Mouse (Mus musculus): Measurements from ENCODE around the gene Olfr878. TPM values are rescaled to one million over a fixed set of nuclear protein-coding genes. Genes with fewer than 3 reads are reported as not detected.
A peak's percentile ranks its signal among the peaks of the same experiment; 100 is the strongest.

Gene Olfr878
- polyA plus RNA-seq, 1 experiment = not detected

DNA sequence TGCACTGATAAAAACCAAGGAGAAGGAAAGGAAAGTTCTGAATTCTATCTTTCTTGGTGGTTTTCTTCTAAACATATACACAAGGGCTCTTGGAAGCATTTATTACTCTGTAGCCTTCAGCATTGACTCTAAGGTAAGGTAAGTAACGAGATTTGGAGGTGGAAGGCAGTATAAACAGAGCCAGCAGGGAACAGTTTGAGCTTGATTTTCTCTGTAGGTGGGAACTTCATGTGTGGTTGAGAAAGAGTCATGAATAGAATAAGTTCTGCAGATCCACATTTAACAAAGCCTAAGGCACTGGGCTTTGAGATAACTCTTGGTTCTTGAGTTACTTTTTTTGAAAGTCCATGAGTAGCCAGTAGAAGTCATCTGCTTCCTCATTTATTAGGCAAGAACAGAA lies 378 bp downstream of the Olfr878 start:
- no peaks in the 10 kb centered on the region for H3K4me1 ChIP-seq (ENCODE audit: control insufficient read depth, insufficient read depth, insufficient read length)
- 45% methylated on average over 1 of the region's 1 CpGs for WGBS
- H3K4me3 ChIP-seq (ENCODE audit: extremely low read depth, insufficient read depth, insufficient read length) = no peak overlapping the region
- H3K27ac ChIP-seq (ENCODE audit: insufficient read depth, low read length) = no peak overlapping the region
- DNase-seq (ENCODE audit: low read depth in 1 of 2, low spot score in 2 of 2) = no peak
- H3K36me3 ChIP-seq (ENCODE audit: control insufficient read depth, insufficient read depth, low read length) = no peaks in the 10 kb centered on the region
- H3K27me3 ChIP-seq (ENCODE audit: control insufficient read depth, insufficient read depth, low read length) = no peaks in the 10 kb centered on the region
- TF ChIP-seq POLR2A (IDR thresholded peaks at IDR 0.05; ENCODE audit: low read depth, low read length) (no peak), CTCF (IDR thresholded peaks at IDR 0.05; ENCODE audit: extremely low read depth, insufficient read depth, insufficient read length, insufficient replicate concordance) (no peak)

DNA sequence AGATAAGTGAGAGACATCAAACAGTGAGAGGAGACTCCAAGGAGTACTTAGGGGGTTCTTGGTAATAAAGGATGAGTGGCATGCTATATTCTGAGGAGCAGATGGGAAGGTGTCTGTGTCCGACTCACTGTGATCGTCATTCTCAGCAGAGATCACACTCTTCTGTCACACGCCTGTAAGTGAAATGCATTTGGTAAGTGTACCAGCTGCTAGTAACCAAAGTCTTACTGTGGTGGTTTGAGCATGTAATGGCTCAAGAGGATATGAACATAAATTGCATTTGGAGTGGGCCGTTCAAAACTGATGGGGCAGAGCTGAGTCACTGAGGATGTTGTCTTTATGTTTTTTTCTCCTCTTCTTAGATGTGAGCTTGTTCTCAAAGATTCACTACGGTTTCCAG lies 6.6 kb downstream of the Olfr878 start:
- 80% methylated on average over 5 of the region's 5 CpGs for WGBS
- TF ChIP-seq POLR2A (IDR thresholded peaks at IDR 0.05; ENCODE audit: low read depth, low read length) (no peak), CTCF (IDR thresholded peaks at IDR 0.05; ENCODE audit: extremely low read depth, insufficient read depth, insufficient read length, insufficient replicate concordance) (no peak)
- Histone ChIP-seq H3K4me1 (ENCODE audit: control insufficient read depth, insufficient read depth, insufficient read length) (no peaks in the 10 kb centered on the region), H3K27me3 (ENCODE audit: control insufficient read depth, insufficient read depth, low read length) (no peaks in the 10 kb centered on the region), H3K4me3 (ENCODE audit: extremely low read depth, insufficient read depth, insufficient read length) (no peak overlapping the region), H3K27ac (ENCODE audit: insufficient read depth, low read length) (no peak overlapping the region), H3K36me3 (ENCODE audit: control insufficient read depth, insufficient read depth, low read length) (no peaks in the 10 kb centered on the region)
- no peak for DNase-seq (ENCODE audit: low read depth in 1 of 2, low spot score in 2 of 2)

DNA sequence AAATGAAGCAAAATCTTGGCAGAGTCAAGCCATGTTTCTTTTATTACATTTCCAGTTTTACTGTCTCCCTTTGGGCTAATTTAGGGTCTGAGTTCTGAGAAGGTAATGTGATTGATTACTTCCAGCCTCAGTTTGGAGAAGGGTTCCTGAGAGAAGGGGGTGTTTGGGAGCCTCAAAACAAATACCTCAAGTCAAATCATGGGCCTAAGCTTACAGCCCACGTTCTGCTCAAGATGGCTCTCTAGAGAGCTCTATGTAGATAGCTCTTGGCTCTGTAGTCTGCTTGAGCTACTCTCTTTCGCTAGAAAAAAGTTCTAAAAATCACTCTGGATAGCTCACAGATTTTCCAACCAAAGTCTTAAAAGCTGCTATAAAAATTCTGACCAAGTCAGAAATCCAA lies 7.8 kb downstream of the Olfr878 start:
- no peak for TF ChIP-seq POLR2A (IDR thresholded peaks at IDR 0.05; ENCODE audit: low read depth, low read length)
- no peak for TF ChIP-seq CTCF (IDR thresholded peaks at IDR 0.05; ENCODE audit: extremely low read depth, insufficient read depth, insufficient read length, insufficient replicate concordance)
- H3K27ac ChIP-seq (ENCODE audit: insufficient read depth, low read length) = no peak overlapping the region
- H3K36me3 ChIP-seq (ENCODE audit: control insufficient read depth, insufficient read depth, low read length) = no peaks in the 10 kb centered on the region
- H3K4me3 ChIP-seq (ENCODE audit: extremely low read depth, insufficient read depth, insufficient read length) = no peak overlapping the region
- DNase-seq (ENCODE audit: low read depth in 1 of 2, low spot score in 2 of 2) = no peak
- H3K27me3 ChIP-seq (ENCODE audit: control insufficient read depth, insufficient read depth, low read length) = no peaks in the 10 kb centered on the region
- H3K4me1 ChIP-seq (ENCODE audit: control insufficient read depth, insufficient read depth, insufficient read length) = no peaks in the 10 kb centered on the region
- WGBS = 53% methylated on average over 2 of the region's 2 CpGs

DNA sequence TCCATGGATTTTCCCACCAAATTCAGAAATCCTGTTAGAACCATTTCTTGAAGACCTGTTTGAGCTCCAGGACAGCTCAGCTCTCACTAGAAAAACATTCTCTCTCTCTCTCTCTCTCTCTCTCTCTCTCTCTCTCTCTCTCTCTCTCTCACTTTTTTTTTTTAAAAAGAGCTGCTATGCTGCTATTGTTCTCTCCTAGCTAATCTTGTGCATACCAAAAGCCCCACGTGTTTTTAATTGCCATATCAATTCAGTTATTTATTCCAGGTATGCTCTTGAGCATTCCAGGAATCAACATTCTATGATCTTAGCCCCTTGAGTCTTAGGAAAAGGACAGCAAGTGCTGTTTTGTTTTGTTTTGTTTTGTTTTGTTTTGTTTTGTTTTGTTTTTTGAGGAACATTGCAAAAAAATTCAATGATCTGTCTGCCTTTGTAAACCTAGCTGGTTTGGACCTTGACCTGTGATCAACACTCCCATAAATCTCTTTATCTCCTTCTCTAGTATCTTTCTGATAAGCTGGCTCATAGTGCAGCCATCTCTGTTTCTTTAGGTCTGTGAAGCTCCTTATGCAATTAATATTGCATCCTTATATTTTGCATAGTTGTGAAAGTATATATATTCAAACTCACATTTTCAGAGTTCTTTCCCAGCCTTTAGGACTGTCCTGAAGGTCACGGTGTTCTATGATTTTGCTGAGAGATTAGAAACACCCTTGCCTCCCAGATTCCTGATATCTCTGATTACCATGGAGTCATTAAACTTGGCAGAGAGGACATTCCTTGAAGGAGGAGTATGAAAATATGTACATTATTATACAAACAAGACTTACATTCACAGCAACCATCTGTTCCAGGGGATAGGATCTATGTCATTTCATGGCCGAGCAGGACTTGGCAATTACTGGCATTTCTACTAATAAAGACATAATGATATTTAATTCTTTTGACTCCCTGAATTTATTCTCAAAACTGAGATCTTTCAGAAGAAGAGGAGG lies 8.7 kb downstream of the Olfr878 start:
- WGBS = 60% methylated on average over 3 of the region's 3 CpGs
- Histone ChIP-seq H3K4me3 (ENCODE audit: extremely low read depth, insufficient read depth, insufficient read length) (no peak overlapping the region), H3K36me3 (ENCODE audit: control insufficient read depth, insufficient read depth, low read length) (no peaks in the 10 kb centered on the region), H3K4me1 (ENCODE audit: control insufficient read depth, insufficient read depth, insufficient read length) (no peaks in the 10 kb centered on the region), H3K27me3 (ENCODE audit: control insufficient read depth, insufficient read depth, low read length) (no peaks in the 10 kb centered on the region), H3K27ac (ENCODE audit: insufficient read depth, low read length) (no peak overlapping the region)
- DNase-seq (ENCODE audit: low read depth in 1 of 2, low spot score in 2 of 2) = no peak
- TF ChIP-seq POLR2A (IDR thresholded peaks at IDR 0.05; ENCODE audit: low read depth, low read length) (no peak), CTCF (IDR thresholded peaks at IDR 0.05; ENCODE audit: extremely low read depth, insufficient read depth, insufficient read length, insufficient replicate concordance) (no peak)

DNA sequence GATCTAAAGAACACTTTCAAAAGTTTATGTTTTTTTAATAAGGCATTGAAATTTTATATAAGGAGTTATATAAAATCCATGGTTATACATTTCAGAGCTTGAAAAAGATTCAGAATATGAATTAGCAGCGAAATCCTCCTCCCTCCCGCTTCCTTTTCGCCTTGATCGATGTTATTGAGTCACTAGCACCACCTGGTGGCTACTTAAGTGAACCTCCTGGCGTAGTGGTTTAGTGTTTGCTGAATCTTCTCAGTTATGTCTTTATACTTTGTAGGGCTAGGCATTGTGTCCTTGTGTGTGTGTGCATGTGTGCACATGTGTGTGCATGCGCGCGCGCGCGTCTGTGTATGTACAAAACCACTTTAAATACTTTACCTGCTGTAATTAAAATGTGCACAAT lies 14.9 kb downstream of the Olfr878 start:
- WGBS = 4% methylated on average over 11 of the region's 11 CpGs
- no peaks in the 10 kb centered on the region for H3K27me3 ChIP-seq (ENCODE audit: control insufficient read depth, insufficient read depth, low read length)
- no peak overlapping the region for H3K4me3 ChIP-seq (ENCODE audit: extremely low read depth, insufficient read depth, insufficient read length)
- TF ChIP-seq POLR2A (IDR thresholded peaks at IDR 0.05; ENCODE audit: low read depth, low read length) = no peak
- peak; percentile 35; the same call in 1 of the 2 replicates for TF ChIP-seq CTCF (IDR thresholded peaks at IDR 0.05; ENCODE audit: extremely low read depth, insufficient read depth, insufficient read length, insufficient replicate concordance)
- no peak for DNase-seq (ENCODE audit: low read depth in 1 of 2, low spot score in 2 of 2)
- no peaks in the 10 kb centered on the region for H3K4me1 ChIP-seq (ENCODE audit: control insufficient read depth, insufficient read depth, insufficient read length)
- H3K36me3 ChIP-seq (ENCODE audit: control insufficient read depth, insufficient read depth, low read length) = no peaks in the 10 kb centered on the region
- no peak overlapping the region for H3K27ac ChIP-seq (ENCODE audit: insufficient read depth, low read length)

DNA sequence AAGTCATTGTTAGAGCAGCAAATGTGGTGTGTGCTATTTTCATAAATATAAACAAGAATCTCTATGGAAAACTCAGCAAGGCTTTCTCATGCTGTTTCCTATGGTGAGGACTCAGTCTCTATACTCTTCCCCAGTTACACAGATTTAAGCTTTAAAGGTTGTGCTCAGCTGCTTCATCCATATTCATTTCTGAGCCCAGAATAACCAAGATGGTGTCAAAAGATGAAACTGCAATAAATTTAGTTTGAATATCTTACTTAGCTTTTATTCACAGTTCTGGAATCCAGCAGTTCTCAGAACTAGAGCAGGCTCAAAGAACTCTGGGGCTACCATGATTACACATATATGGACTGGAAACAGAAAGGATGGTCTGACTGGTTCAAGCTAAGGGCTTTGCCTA lies 16.5 kb downstream of the Olfr878 start:
- H3K36me3 ChIP-seq (ENCODE audit: control insufficient read depth, insufficient read depth, low read length) = no peaks in the 10 kb centered on the region
- no peak overlapping the region for H3K27ac ChIP-seq (ENCODE audit: insufficient read depth, low read length)
- H3K4me1 ChIP-seq (ENCODE audit: control insufficient read depth, insufficient read depth, insufficient read length) = no peaks in the 10 kb centered on the region
- H3K4me3 ChIP-seq (ENCODE audit: extremely low read depth, insufficient read depth, insufficient read length) = no peak overlapping the region
- DNase-seq (ENCODE audit: low read depth in 1 of 2, low spot score in 2 of 2) = no peak
- TF ChIP-seq CTCF (IDR thresholded peaks at IDR 0.05; ENCODE audit: extremely low read depth, insufficient read depth, insufficient read length, insufficient replicate concordance) (no peak), POLR2A (IDR thresholded peaks at IDR 0.05; ENCODE audit: low read depth, low read length) (no peak)
- H3K27me3 ChIP-seq (ENCODE audit: control insufficient read depth, insufficient read depth, low read length) = no peaks in the 10 kb centered on the region

DNA sequence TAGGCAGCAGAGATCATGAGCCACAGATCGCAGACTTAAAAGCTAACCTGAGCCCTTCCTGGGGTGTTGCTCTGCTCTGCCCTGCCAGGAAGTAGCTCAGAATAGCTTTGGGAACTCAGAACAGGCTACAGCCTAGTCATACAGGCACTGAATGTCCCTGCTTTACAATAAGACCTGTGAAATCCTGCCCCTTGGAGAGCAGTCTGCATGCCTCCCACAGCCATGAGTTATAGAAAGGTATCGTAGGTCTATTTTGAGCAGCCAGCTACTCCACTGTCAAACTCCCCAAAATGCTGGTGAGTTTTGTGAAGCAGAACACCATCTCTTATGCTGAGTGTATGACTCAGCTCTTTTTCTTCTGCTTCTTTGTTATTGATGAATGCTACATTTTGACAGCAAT lies 23.5 kb downstream of the Olfr878 start:
- TF ChIP-seq CTCF (IDR thresholded peaks at IDR 0.05; ENCODE audit: extremely low read depth, insufficient read depth, insufficient read length, insufficient replicate concordance) (no peak), POLR2A (IDR thresholded peaks at IDR 0.05; ENCODE audit: low read depth, low read length) (no peak)
- no peaks in the 10 kb centered on the region for H3K36me3 ChIP-seq (ENCODE audit: control insufficient read depth, insufficient read depth, low read length)
- H3K4me3 ChIP-seq (ENCODE audit: extremely low read depth, insufficient read depth, insufficient read length) = no peak overlapping the region
- H3K27me3 ChIP-seq (ENCODE audit: control insufficient read depth, insufficient read depth, low read length) = no peaks in the 10 kb centered on the region
- 67% methylated on average over 2 of the region's 2 CpGs for WGBS
- H3K27ac ChIP-seq (ENCODE audit: insufficient read depth, low read length) = no peak overlapping the region
- DNase-seq (ENCODE audit: low read depth in 1 of 2, low spot score in 2 of 2) = no peak
- no peaks in the 10 kb centered on the region for H3K4me1 ChIP-seq (ENCODE audit: control insufficient read depth, insufficient read depth, insufficient read length)

Other genes with a start within 250 kb of the Olfr878 start
- gene Panx3, start 248.6 kb upstream of the Olfr878 start, polyA plus RNA-seq (2012; rRNA removed) = not detected in 2 replicates
- not detected in 2 replicates for gene Olfr160, start 201.6 kb upstream of the Olfr878 start, polyA plus RNA-seq (2012; rRNA removed)
- gene Olfr874, start 172.7 kb upstream of the Olfr878 start, polyA plus RNA-seq (2012; rRNA removed) = not detected in 2 replicates
- not detected in 2 replicates for gene Olfr875, start 146.0 kb upstream of the Olfr878 start, polyA plus RNA-seq (2012; rRNA removed)
- gene Olfr876, start 114.8 kb upstream of the Olfr878 start, polyA plus RNA-seq (2012; rRNA removed) = not detected in 2 replicates
- gene Olfr877, start 63.6 kb upstream of the Olfr878 start, polyA plus RNA-seq (2012; rRNA removed) = not detected in 2 replicates
- gene Olfr145, start 21.1 kb upstream of the Olfr878 start, polyA plus RNA-seq (2012; rRNA removed) = not detected in 2 replicates
- gene Olfr881, start 74.0 kb downstream of the Olfr878 start, polyA plus RNA-seq (2012; rRNA removed) = not detected in 2 replicates
- not detected in 2 replicates for gene Olfr883, start 108.0 kb downstream of the Olfr878 start, polyA plus RNA-seq (2012; rRNA removed)
- gene Olfr884, start 128.7 kb downstream of the Olfr878 start, polyA plus RNA-seq (2012; rRNA removed) = not detected in 2 replicates
- not detected in 2 replicates for gene Olfr885, start 143.5 kb downstream of the Olfr878 start, polyA plus RNA-seq (2012; rRNA removed)
- not detected in 2 replicates for gene Olfr887, start 166.2 kb downstream of the Olfr878 start, polyA plus RNA-seq (2012; rRNA removed)
- gene Olfr888, start 190.3 kb downstream of the Olfr878 start, polyA plus RNA-seq (2012; rRNA removed) = not detected in 2 replicates
- gene Olfr889, start 197.4 kb downstream of the Olfr878 start, polyA plus RNA-seq (2012; rRNA removed) = not detected in 2 replicates
- not detected in 2 replicates for gene Olfr890, start 224.7 kb downstream of the Olfr878 start, polyA plus RNA-seq (2012; rRNA removed)

All from spleen, adult 2 months (tissue).